Mouse (Mus musculus) myocyte (in vitro differentiated cells): ENCODE measurements around the gene Tpcn1. TPM values are rescaled to one million over a fixed set of nuclear protein-coding genes. Genes with fewer than 3 reads are reported as not detected.
A peak's percentile ranks its signal among the peaks of the same experiment; 100 is the strongest.

Experiments used
- H3K27me3 ChIP-seq: one replicate; pipeline ENCODE4 v1.6.1; 2011; ENCODE audit not compliant: control insufficient read depth, insufficient read depth, insufficient read length
- H3K36me3 ChIP-seq: one replicate; pipeline ENCODE4 v1.6.1; 2011; ENCODE audit not compliant: control insufficient read depth, insufficient read depth
- H3K4me2 ChIP-seq: one replicate; pipeline ENCODE4 v1.6.1; 2011; ENCODE audit warnings: low read depth, control low read depth
- H3K4me3 ChIP-seq: one replicate; pipeline ENCODE4 v1.5.1; 2011; ENCODE audit warnings: mild to moderate bottlenecking, control low read depth, moderate library complexity
- H3K79me2 ChIP-seq: one replicate; pipeline ENCODE4 v1.6.1; 2011; ENCODE audit not compliant: control insufficient read depth, insufficient read depth
- H3ac ChIP-seq: one replicate; pipeline ENCODE4 v1.6.1; 2011; ENCODE audit not compliant: control insufficient read depth, insufficient read length
- CEBPB ChIP-seq: IDR thresholded peaks from 2 replicates; pipeline ENCODE4 v1.6.1; 2011; ENCODE audit warnings: mild to moderate bottlenecking, moderate library complexity; ENCODE audit not compliant: poor library complexity, insufficient read depth, severe bottlenecking
- E2F4 ChIP-seq: IDR thresholded peaks from one replicate; pipeline ENCODE4 v1.6.1; 2011; ENCODE audit warnings: mild to moderate bottlenecking, control low read depth, moderate library complexity; ENCODE audit not compliant: insufficient read depth
- MAX ChIP-seq: IDR thresholded peaks from one replicate; pipeline ENCODE4 v1.6.1; 2011; ENCODE audit warnings: low read depth, mild to moderate bottlenecking, control low read depth
- MYOD1 ChIP-seq, 3 experiments: IDR thresholded peaks; one replicate each; pipeline ENCODE4 v1.6.1; 2011; ENCODE audit warnings: control low read depth in 2 of 3, low read depth in 2 of 3, mild to moderate bottlenecking in 2 of 3, moderate library complexity in 1 of 3; ENCODE audit not compliant: insufficient read length in 2 of 3, control insufficient read depth in 1 of 3
- MYOG ChIP-seq, 3 experiments: IDR thresholded peaks; one replicate each; pipeline ENCODE4 v1.6.1; 2011; ENCODE audit warnings: control low read depth in 2 of 3, low read depth in 2 of 3, mild to moderate bottlenecking in 2 of 3; ENCODE audit not compliant: insufficient read length in 2 of 3, control insufficient read depth in 1 of 3, insufficient read depth in 1 of 3
- POLR2A ChIP-seq: IDR thresholded peaks from one replicate; pipeline ENCODE4 v1.6.1; 2011; ENCODE audit warnings: low read depth, mild to moderate bottlenecking, control low read depth, moderate library complexity; ENCODE audit not compliant: insufficient read length
- POLR2AphosphoS2 ChIP-seq: IDR thresholded peaks from one replicate; pipeline ENCODE4 v1.6.1; 2011; ENCODE audit warnings: low read depth, control low read depth; ENCODE audit not compliant: insufficient read length
- REST ChIP-seq: IDR thresholded peaks from one replicate; pipeline ENCODE4 v1.6.1; 2011; ENCODE audit warnings: mild to moderate bottlenecking, control low read depth, moderate library complexity; ENCODE audit not compliant: insufficient read depth, insufficient read length
- SRF ChIP-seq: IDR thresholded peaks from one replicate; pipeline ENCODE4 v1.6.1; 2011; ENCODE audit warnings: low read depth; ENCODE audit not compliant: control insufficient read depth, insufficient read length
- TCF12 ChIP-seq: IDR thresholded peaks from one replicate; pipeline ENCODE4 v1.6.1; 2011; ENCODE audit warnings: mild to moderate bottlenecking, control low read depth; ENCODE audit not compliant: poor library complexity, insufficient read depth, severe bottlenecking
- TCF3 ChIP-seq: IDR thresholded peaks from one replicate; pipeline ENCODE4 v1.6.1; 2011; ENCODE audit warnings: low read depth, control low read depth; ENCODE audit not compliant: insufficient read length
- USF1 ChIP-seq: IDR thresholded peaks from one replicate; pipeline ENCODE4 v1.6.1; 2011; ENCODE audit warnings: low read depth, mild to moderate bottlenecking, control low read depth, moderate library complexity
- polyA plus RNA-seq: library from polyadenylated mRNA; unstranded; fragments of >200 nt; fragmentation: generic; extraction: Trizol; gene quantifications from one replicate; pipeline ENCODE4 v1.2.1, GENCODE M21; 2012; ENCODE audit warnings: missing spikeins

Tpcn1 gene
- polyA plus RNA-seq, 1 experiment = 88.7 TPM

- H3K36me3 ChIP-seq = no peaks in the 10 kb centered on the region
- H3ac ChIP-seq = no peak overlapping the region
- no peak overlapping the region for H3K4me2 ChIP-seq
- peak in 1 of 3 experiments; percentile 52 for TF ChIP-seq MYOG (IDR thresholded peaks at IDR 0.05; ENCODE audit: control insufficient read depth in 1 of 3, insufficient read depth in 1 of 3, insufficient read length in 2 of 3, low read depth in 2 of 3)
- peak in 1 of 3 experiments; percentile 49 for TF ChIP-seq MYOD1 (IDR thresholded peaks at IDR 0.05; ENCODE audit: control insufficient read depth in 1 of 3, insufficient read length in 2 of 3, low read depth in 2 of 3)
- TF ChIP-seq CEBPB = no peak
- no peak overlapping the region for H3K4me3 ChIP-seq
- no peaks in the 10 kb centered on the region for H3K27me3 ChIP-seq
- H3K79me2 ChIP-seq = no peaks in the 10 kb centered on the region
Observed at GRCm38 (mm10) chr5:120600946-120601668, 12.6 kb upstream of the Tpcn1 start.

DNA sequence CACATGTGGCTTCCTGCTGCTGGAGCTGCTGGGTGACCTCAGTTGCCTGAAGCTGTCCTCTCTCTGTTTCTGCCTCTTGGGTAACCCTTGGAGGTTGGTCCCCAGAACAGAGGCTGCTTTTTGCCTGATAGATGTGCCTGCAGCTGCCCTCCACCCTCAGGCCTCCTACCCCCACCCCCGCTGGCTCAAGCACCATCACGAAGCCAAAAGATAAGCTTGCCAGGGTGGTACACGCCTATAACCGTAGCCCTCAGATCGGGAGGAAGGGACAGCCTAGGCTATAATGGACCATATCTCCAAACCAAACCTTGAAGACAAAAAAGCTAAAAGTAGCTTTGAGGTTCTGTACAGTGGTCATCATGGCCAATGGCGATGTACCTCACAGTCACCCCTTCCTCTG lies 11.2 kb upstream of the Tpcn1 start:
- H3K27me3 ChIP-seq = no peaks in the 10 kb centered on the region
- H3ac ChIP-seq = no peak overlapping the region
- no peaks in the 10 kb centered on the region for H3K79me2 ChIP-seq
- no peak overlapping the region for H3K4me3 ChIP-seq
- TF ChIP-seq USF1 (no peak), CEBPB (no peak)
- no peaks in the 10 kb centered on the region for H3K36me3 ChIP-seq
- no peak overlapping the region for H3K4me2 ChIP-seq

DNA sequence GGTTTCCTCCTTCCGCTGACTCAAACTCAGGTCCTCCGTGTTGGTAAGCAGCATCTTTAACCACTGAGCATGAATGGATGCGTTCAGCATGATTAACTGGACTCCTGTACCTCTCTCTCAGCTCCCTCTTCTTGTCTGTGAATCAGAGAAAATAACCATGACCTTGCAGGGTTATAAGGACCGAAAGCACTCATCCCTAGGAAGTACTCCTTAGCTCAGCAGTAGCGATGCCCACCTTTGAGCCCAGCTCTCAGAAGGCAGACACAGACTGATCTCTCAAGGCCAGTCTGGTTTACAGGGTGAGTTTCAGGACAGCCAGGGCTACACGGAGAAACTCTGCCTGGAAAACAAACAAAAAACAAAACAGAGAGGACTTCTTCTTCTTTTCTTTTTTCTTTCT lies 6.0 kb upstream of the Tpcn1 start:
- H3K36me3 ChIP-seq = no peaks in the 10 kb centered on the region

GRCm38 (mm10) chr5:120592141-120592540 lies 3.7 kb upstream of the Tpcn1 start:
- Histone ChIP-seq H3K27me3 (no peaks in the 10 kb centered on the region), H3ac (no peak overlapping the region), H3K4me2 (no peak overlapping the region), H3K4me3 (no peak overlapping the region), H3K36me3 (no peaks in the 10 kb centered on the region), H3K79me2 (peaks cover 10% of the 10 kb centered on the region)
- TF ChIP-seq TCF12 = no peak
- no peak for TF ChIP-seq USF1
- no peak for TF ChIP-seq SRF
- no peak for TF ChIP-seq E2F4
- TF ChIP-seq TCF3 = no peak
- no peak for TF ChIP-seq POLR2AphosphoS2

More for the DNA sequence above, 6.0 kb upstream of the Tpcn1 start:
- H3K4me3 ChIP-seq = no peak overlapping the region
- no peaks in the 10 kb centered on the region for H3K79me2 ChIP-seq
- no peak for TF ChIP-seq SRF
- no peak for TF ChIP-seq MYOG (IDR thresholded peaks at IDR 0.05; ENCODE audit: control insufficient read depth in 1 of 3, insufficient read depth in 1 of 3, insufficient read length in 2 of 3, low read depth in 2 of 3)
- no peak for TF ChIP-seq REST
- no peak for TF ChIP-seq USF1
- H3ac ChIP-seq = no peak overlapping the region
- H3K27me3 ChIP-seq = no peaks in the 10 kb centered on the region
- no peak overlapping the region for H3K4me2 ChIP-seq

- Histone ChIP-seq H3K4me3 (no peak overlapping the region), H3K36me3 (no peaks in the 10 kb centered on the region), H3K27me3 (no peaks in the 10 kb centered on the region), H3K4me2 (no peak overlapping the region), H3K79me2 (peaks cover 21% of the 10 kb centered on the region), H3ac (no peak overlapping the region)
- no peak for TF ChIP-seq POLR2A
- no peak for TF ChIP-seq TCF3
- no peak for TF ChIP-seq POLR2AphosphoS2
- TF ChIP-seq MYOG (IDR thresholded peaks at IDR 0.05; ENCODE audit: control insufficient read depth in 1 of 3, insufficient read depth in 1 of 3, insufficient read length in 2 of 3, low read depth in 2 of 3) = no peak
- no peak for TF ChIP-seq E2F4
- TF ChIP-seq USF1 = no peak
- no peak for TF ChIP-seq REST
- TF ChIP-seq CEBPB = no peak
- TF ChIP-seq SRF = no peak
- no peak for TF ChIP-seq MAX
Observed at GRCm38 (mm10) chr5:120590356-120591010, 2.0 kb upstream of the Tpcn1 start.
